Mouse (Mus musculus) myocyte (in vitro differentiated cells): ENCODE results near the gene Miga2. TPM values are rescaled to one million over a fixed set of nuclear protein-coding genes. Genes with fewer than 3 reads are reported as not detected.

Experiments used
- H3K27me3 ChIP-seq: one replicate; pipeline ENCODE4 v1.6.1; 2011; ENCODE audit not compliant: control insufficient read depth, insufficient read depth, insufficient read length
- H3K36me3 ChIP-seq: one replicate; pipeline ENCODE4 v1.6.1; 2011; ENCODE audit not compliant: control insufficient read depth, insufficient read depth
- H3K4me2 ChIP-seq: one replicate; pipeline ENCODE4 v1.6.1; 2011; ENCODE audit warnings: low read depth, control low read depth
- H3K4me3 ChIP-seq: one replicate; pipeline ENCODE4 v1.5.1; 2011; ENCODE audit warnings: mild to moderate bottlenecking, control low read depth, moderate library complexity
- H3K79me2 ChIP-seq: one replicate; pipeline ENCODE4 v1.6.1; 2011; ENCODE audit not compliant: control insufficient read depth, insufficient read depth
- H3ac ChIP-seq: one replicate; pipeline ENCODE4 v1.6.1; 2011; ENCODE audit not compliant: control insufficient read depth, insufficient read length
- CEBPB ChIP-seq: IDR thresholded peaks from 2 replicates; pipeline ENCODE4 v1.6.1; 2011; ENCODE audit warnings: mild to moderate bottlenecking, moderate library complexity; ENCODE audit not compliant: poor library complexity, insufficient read depth, severe bottlenecking
- E2F4 ChIP-seq: IDR thresholded peaks from one replicate; pipeline ENCODE4 v1.6.1; 2011; ENCODE audit warnings: mild to moderate bottlenecking, control low read depth, moderate library complexity; ENCODE audit not compliant: insufficient read depth
- MAX ChIP-seq: IDR thresholded peaks from one replicate; pipeline ENCODE4 v1.6.1; 2011; ENCODE audit warnings: low read depth, mild to moderate bottlenecking, control low read depth
- MYOD1 ChIP-seq, 3 experiments: IDR thresholded peaks; one replicate each; pipeline ENCODE4 v1.6.1; 2011; ENCODE audit warnings: control low read depth in 2 of 3, low read depth in 2 of 3, mild to moderate bottlenecking in 2 of 3, moderate library complexity in 1 of 3; ENCODE audit not compliant: insufficient read length in 2 of 3, control insufficient read depth in 1 of 3
- MYOG ChIP-seq, 3 experiments: IDR thresholded peaks; one replicate each; pipeline ENCODE4 v1.6.1; 2011; ENCODE audit warnings: control low read depth in 2 of 3, low read depth in 2 of 3, mild to moderate bottlenecking in 2 of 3; ENCODE audit not compliant: insufficient read length in 2 of 3, control insufficient read depth in 1 of 3, insufficient read depth in 1 of 3
- POLR2A ChIP-seq: IDR thresholded peaks from one replicate; pipeline ENCODE4 v1.6.1; 2011; ENCODE audit warnings: low read depth, mild to moderate bottlenecking, control low read depth, moderate library complexity; ENCODE audit not compliant: insufficient read length
- POLR2AphosphoS2 ChIP-seq: IDR thresholded peaks from one replicate; pipeline ENCODE4 v1.6.1; 2011; ENCODE audit warnings: low read depth, control low read depth; ENCODE audit not compliant: insufficient read length
- REST ChIP-seq: IDR thresholded peaks from one replicate; pipeline ENCODE4 v1.6.1; 2011; ENCODE audit warnings: mild to moderate bottlenecking, control low read depth, moderate library complexity; ENCODE audit not compliant: insufficient read depth, insufficient read length
- SRF ChIP-seq: IDR thresholded peaks from one replicate; pipeline ENCODE4 v1.6.1; 2011; ENCODE audit warnings: low read depth; ENCODE audit not compliant: control insufficient read depth, insufficient read length
- TCF12 ChIP-seq: IDR thresholded peaks from one replicate; pipeline ENCODE4 v1.6.1; 2011; ENCODE audit warnings: mild to moderate bottlenecking, control low read depth; ENCODE audit not compliant: poor library complexity, insufficient read depth, severe bottlenecking
- TCF3 ChIP-seq: IDR thresholded peaks from one replicate; pipeline ENCODE4 v1.6.1; 2011; ENCODE audit warnings: low read depth, control low read depth; ENCODE audit not compliant: insufficient read length
- USF1 ChIP-seq: IDR thresholded peaks from one replicate; pipeline ENCODE4 v1.6.1; 2011; ENCODE audit warnings: low read depth, mild to moderate bottlenecking, control low read depth, moderate library complexity
- polyA plus RNA-seq: library from polyadenylated mRNA; unstranded; fragments of >200 nt; fragmentation: generic; extraction: Trizol; gene quantifications from one replicate; pipeline ENCODE4 v1.2.1, GENCODE M21; 2012; ENCODE audit warnings: missing spikeins

Gene Miga2
- polyA plus RNA-seq, 1 experiment, result 13.6 TPM

GRCm38 (mm10) chr2:30403870-30404269, 39.8 kb downstream of the Miga2 start:
- Histone ChIP-seq H3K4me3 (no peak overlapping the region), H3ac (no peak overlapping the region), H3K79me2 (no peaks in the 10 kb centered on the region), H3K4me2 (no peak overlapping the region), H3K36me3 (peaks cover 12% of the 10 kb centered on the region), H3K27me3 (no peaks in the 10 kb centered on the region)
- TF ChIP-seq USF1 (no peak), SRF (no peak), E2F4 (no peak), TCF3 (no peak), POLR2AphosphoS2 (no peak), CEBPB (no peak), MYOG (IDR thresholded peaks at IDR 0.05; ENCODE audit: control insufficient read depth in 1 of 3, insufficient read depth in 1 of 3, insufficient read length in 2 of 3, low read depth in 2 of 3) (no peak), MAX (no peak)

- Histone ChIP-seq H3K4me3 (no peak overlapping the region), H3K79me2 (no peaks in the 10 kb centered on the region), H3K36me3 (peaks cover 14% of the 10 kb centered on the region), H3K27me3 (no peaks in the 10 kb centered on the region), H3K4me2 (no peak overlapping the region), H3ac (no peak overlapping the region)
- no peak for TF ChIP-seq CEBPB
- no peak for TF ChIP-seq POLR2A
- no peak for TF ChIP-seq SRF
- no peak for TF ChIP-seq MAX
These were observed 43.2 kb downstream of the Miga2 start for GRCm38 (mm10) chr2:30407221-30407620.

GRCm38 (mm10) chr2:30407778-30408177, 43.7 kb downstream of the Miga2 start:
- no peak overlapping the region for H3K4me2 ChIP-seq
- TF ChIP-seq USF1, result no peak
- TF ChIP-seq POLR2AphosphoS2, result no peak
- no peak for TF ChIP-seq TCF12
- no peak for TF ChIP-seq CEBPB
- no peak for TF ChIP-seq SRF
- TF ChIP-seq POLR2A, result no peak
- TF ChIP-seq E2F4, result no peak
- TF ChIP-seq TCF3, result no peak
- TF ChIP-seq MAX, result no peak
- no peak for TF ChIP-seq MYOD1 (IDR thresholded peaks at IDR 0.05; ENCODE audit: control insufficient read depth in 1 of 3, insufficient read length in 2 of 3, low read depth in 2 of 3)
- no peak for TF ChIP-seq REST
- no peak for TF ChIP-seq MYOG (IDR thresholded peaks at IDR 0.05; ENCODE audit: control insufficient read depth in 1 of 3, insufficient read depth in 1 of 3, insufficient read length in 2 of 3, low read depth in 2 of 3)
- H3K36me3 ChIP-seq, result peaks cover 14% of the 10 kb centered on the region
- H3ac ChIP-seq, result no peak overlapping the region
- no peaks in the 10 kb centered on the region for H3K79me2 ChIP-seq
- H3K27me3 ChIP-seq, result no peaks in the 10 kb centered on the region
- no peak overlapping the region for H3K4me3 ChIP-seq

GRCm38 (mm10) chr2:30408452-30409100, 44.5 kb downstream of the Miga2 start:
- Histone ChIP-seq H3ac (no peak overlapping the region), H3K27me3 (no peaks in the 10 kb centered on the region), H3K79me2 (no peaks in the 10 kb centered on the region), H3K36me3 (peaks cover 14% of the 10 kb centered on the region), H3K4me3 (no peak overlapping the region), H3K4me2 (no peak overlapping the region)
- TF ChIP-seq MYOG (IDR thresholded peaks at IDR 0.05; ENCODE audit: control insufficient read depth in 1 of 3, insufficient read depth in 1 of 3, insufficient read length in 2 of 3, low read depth in 2 of 3) (no peak), TCF3 (no peak)

GRCm38 (mm10) chr2:30409454-30410176, 45.6 kb downstream of the Miga2 start:
- no peak for TF ChIP-seq POLR2A
- peak in 1 of 3 experiments; percentile 25 for TF ChIP-seq MYOD1 (IDR thresholded peaks at IDR 0.05; ENCODE audit: control insufficient read depth in 1 of 3, insufficient read length in 2 of 3, low read depth in 2 of 3)
- H3K4me3 ChIP-seq, result no peak overlapping the region
- H3K27me3 ChIP-seq, result no peaks in the 10 kb centered on the region
- peaks cover 14% of the 10 kb centered on the region for H3K36me3 ChIP-seq
- no peaks in the 10 kb centered on the region for H3K79me2 ChIP-seq
- H3K4me2 ChIP-seq, result no peak overlapping the region
- H3ac ChIP-seq, result no peak overlapping the region
